Mouse (Mus musculus): ENCODE measurements at regions not wholly inside any gene's neighbourhood (a gene's known extent, or its start where the extent isn't known, plus 50 kb on each side); places are given as distances from the start of the nearest gene placed in this dataset.

DNA sequence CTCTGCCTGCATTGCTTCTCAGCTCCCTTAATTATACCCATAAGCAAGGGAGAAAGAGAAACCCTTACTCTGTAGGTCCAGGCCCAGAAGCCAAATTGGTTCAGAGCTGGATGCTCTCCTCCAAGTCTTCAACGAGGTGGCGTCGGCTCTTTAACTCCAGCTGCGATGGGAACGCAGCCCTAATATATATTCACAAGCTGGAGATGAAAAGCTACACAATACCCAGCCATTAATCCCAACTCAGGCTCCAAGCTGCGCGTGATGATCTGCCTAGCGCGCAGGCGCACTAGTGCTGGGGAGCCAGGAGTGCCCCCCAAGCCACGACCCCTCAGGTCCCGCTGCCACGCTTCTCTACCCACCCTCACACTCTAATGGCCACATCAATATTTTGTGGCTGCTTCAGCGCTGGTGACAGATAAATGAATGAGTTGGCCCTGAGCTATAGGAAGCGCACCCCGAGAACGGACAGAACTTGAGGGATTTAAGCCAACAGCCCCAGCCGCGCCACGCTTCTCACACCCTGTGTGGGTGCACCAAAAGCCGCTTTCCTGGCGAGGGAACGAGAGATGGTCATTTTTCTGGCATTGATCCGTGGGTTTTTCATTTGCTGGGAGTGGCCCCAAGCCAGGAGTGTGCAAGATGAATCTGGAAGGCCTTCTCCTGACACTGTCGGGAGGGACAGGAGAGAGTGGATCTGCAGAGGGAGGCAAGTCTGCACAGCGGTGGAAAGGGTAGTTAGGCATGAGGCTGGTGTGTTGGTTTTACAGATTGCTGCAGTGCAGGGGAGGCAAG, 210.9 kb upstream of the Sdk2 start:
- TF ChIP-seq CTCF (IDR thresholded peaks at IDR 0.05; ENCODE audit: extremely low read depth, insufficient read depth, low read length): no peak
- no peak for TF ChIP-seq POLR2A (IDR thresholded peaks at IDR 0.05; ENCODE audit: extremely low read depth, insufficient read depth, low read length)
- H3K4me3 ChIP-seq (ENCODE audit: insufficient read depth, low read length): no peak overlapping the region
- no peak overlapping the region for H3K27ac ChIP-seq (ENCODE audit: insufficient read depth, low read length)
- H3K4me1 ChIP-seq (ENCODE audit: control insufficient read depth, insufficient read depth, low read length): peaks cover 2% of the 10 kb centered on the region

DNA sequence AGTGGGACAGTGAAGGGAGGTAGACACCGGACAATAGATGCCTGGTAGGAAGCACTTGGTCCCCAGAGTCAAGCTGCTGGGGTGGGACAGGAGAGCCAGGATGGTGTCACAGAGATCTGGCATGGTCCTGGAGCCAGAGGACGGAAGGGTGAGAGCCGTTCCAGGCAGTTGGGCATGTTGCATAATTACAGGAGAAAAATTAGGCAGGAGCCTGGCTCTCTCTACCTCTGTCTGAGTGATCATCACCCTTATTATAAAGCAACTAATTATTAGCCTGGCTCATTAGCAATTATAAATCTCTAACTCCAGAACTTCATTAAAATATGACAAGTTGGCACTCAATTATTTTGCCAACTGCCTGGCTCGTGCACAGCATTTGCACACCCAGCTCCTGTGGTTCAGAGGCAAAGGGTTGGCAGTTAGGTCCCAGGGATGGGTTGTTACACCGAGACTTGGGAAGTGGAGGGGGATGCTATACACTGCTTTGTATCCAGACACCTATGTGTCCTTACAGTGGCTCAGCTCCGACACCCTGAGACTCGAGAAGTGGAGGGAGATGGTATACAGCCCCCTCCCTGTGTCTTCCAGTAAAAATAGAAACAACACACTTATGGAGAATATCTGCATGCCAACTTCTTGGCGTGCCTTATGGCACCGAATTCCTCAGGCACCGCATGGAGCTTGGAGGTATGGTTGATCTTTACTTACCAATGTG, 203.7 kb upstream of the Sdk2 start:
- Histone ChIP-seq H3K4me3 (ENCODE audit: insufficient read depth, low read length) (no peak overlapping the region), H3K27ac (ENCODE audit: insufficient read depth, low read length) (no peak overlapping the region), H3K4me1 (ENCODE audit: control insufficient read depth, insufficient read depth, low read length) (peaks cover 8% of the 10 kb centered on the region)
- no peak for TF ChIP-seq CTCF (IDR thresholded peaks at IDR 0.05; ENCODE audit: extremely low read depth, insufficient read depth, low read length)

DNA sequence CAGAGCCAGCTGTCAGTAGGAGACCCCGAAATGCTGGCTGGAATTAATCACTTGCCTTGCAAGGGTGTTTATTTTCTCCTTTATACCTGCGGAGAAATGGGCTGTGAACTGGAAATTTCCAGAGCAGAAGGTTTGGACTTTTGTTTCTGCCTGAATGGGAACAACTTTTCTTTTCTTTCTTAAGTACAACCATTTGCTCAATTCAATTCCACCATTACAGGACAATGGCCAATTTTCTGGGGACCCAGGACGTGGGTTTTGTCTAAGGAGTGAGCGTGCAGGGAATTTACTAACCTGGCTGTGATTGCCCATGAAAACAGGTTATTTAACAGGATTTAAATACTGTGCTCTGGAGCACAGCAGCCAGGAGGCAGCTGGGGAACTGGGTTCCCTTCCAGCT, 195.1 kb upstream of the Sdk2 start:
- Histone ChIP-seq H3K4me3 (ENCODE audit: insufficient read depth, low read length) (no peak overlapping the region), H3K4me1 (ENCODE audit: control insufficient read depth, insufficient read depth, low read length) (no peaks in the 10 kb centered on the region), H3K27ac (ENCODE audit: insufficient read depth, low read length) (no peak overlapping the region)
- TF ChIP-seq POLR2A (IDR thresholded peaks at IDR 0.05; ENCODE audit: extremely low read depth, insufficient read depth, low read length): no peak
- no peak for TF ChIP-seq CTCF (IDR thresholded peaks at IDR 0.05; ENCODE audit: extremely low read depth, insufficient read depth, low read length)

DNA sequence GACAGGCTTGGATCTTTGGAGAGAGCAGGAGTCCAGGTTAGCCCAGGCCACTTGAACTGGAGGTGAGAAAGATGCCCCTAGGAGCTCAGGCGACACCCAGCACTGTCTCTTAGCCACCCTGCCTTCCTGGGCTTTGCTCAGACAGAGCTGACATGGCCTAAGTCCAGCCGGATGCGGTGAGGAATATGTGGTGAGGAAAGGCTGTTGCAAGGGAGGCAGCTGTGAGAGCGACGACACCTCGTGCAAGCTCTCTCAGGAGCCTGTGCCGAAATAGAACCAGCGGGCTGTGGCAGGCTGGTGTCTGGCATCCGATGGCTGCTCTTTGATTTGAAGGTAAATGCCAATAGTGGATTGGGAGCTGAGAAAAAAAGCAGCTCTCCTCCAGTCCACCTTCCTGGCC, 191.4 kb upstream of the Sdk2 start:
- Histone ChIP-seq H3K27ac (ENCODE audit: insufficient read depth, low read length) (no peak overlapping the region), H3K4me1 (ENCODE audit: control insufficient read depth, insufficient read depth, low read length) (no peaks in the 10 kb centered on the region), H3K4me3 (ENCODE audit: insufficient read depth, low read length) (no peak overlapping the region)
- no peak for TF ChIP-seq CTCF (IDR thresholded peaks at IDR 0.05; ENCODE audit: extremely low read depth, insufficient read depth, low read length)
- no peak for TF ChIP-seq POLR2A (IDR thresholded peaks at IDR 0.05; ENCODE audit: extremely low read depth, insufficient read depth, low read length)

DNA sequence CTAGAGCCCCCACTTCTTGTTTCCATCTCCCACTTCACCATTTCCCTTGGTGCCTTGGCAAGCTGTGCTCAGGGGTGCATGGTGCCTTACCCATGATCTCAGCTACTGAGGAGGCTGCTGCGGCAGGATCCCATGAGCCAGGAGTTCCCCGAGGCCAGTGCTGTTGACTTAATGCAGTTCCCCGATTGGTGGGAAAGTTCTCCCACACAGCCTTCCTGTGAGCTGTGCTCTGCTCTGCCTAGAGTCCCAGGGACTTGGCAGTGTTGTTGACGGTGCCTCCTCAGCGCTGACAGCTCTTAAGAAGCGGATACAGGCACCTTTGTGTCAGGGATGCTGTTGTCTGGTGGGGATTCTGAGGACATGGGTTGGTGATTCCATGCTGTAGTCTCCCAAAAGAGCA, 190.9 kb upstream of the Sdk2 start:
- H3K4me3 ChIP-seq (ENCODE audit: insufficient read depth, low read length): no peak overlapping the region
- TF ChIP-seq CTCF (IDR thresholded peaks at IDR 0.05; ENCODE audit: extremely low read depth, insufficient read depth, low read length) (no peak), POLR2A (IDR thresholded peaks at IDR 0.05; ENCODE audit: extremely low read depth, insufficient read depth, low read length) (no peak)
- no peaks in the 10 kb centered on the region for H3K4me1 ChIP-seq (ENCODE audit: control insufficient read depth, insufficient read depth, low read length)
- no peak overlapping the region for H3K27ac ChIP-seq (ENCODE audit: insufficient read depth, low read length)

DNA sequence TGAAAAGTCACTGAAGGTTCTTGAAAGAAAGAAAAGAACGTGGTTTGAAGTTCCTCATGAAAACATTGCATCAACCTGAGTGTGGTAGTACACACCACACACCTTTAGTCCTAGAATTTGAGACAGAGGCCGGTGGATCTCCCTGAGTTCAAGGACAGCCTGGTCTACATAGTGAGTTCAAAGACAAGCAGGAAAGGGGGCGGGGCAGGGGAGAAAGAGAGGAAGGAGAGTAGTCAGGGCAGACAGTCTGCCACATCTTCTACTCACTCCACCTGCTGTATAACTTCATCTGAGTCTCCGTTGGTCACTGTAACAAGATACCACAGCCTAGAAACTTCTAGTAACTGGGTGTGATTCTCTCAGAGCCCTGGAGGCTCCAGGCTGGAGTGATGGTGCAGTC, 190.2 kb upstream of the Sdk2 start:
- H3K4me3 ChIP-seq (ENCODE audit: insufficient read depth, low read length): no peak overlapping the region
- no peak for TF ChIP-seq CTCF (IDR thresholded peaks at IDR 0.05; ENCODE audit: extremely low read depth, insufficient read depth, low read length)
- no peak for TF ChIP-seq POLR2A (IDR thresholded peaks at IDR 0.05; ENCODE audit: extremely low read depth, insufficient read depth, low read length)

DNA sequence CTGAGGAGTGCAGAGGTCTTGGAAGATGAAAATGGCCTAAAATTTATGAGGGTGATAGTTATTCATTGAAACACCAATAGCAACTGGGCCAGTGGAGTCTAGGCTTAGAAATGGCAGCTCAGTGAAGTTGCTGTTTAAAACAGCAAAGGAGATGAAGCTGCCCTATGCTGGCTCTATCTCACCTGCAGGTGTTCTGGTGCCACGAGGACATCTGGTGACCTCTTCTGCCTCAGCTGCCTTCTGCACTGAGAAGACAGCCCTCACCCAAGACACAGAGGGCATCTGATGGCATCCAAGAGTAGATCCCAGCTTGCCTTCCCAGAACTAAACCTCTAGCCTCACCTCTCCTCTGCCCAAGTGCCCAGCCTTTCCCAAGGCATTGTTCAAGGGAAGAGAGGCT, 187.5 kb upstream of the Sdk2 start:
- Histone ChIP-seq H3K4me1 (ENCODE audit: control insufficient read depth, insufficient read depth, low read length) (no peaks in the 10 kb centered on the region), H3K27ac (ENCODE audit: insufficient read depth, low read length) (no peak overlapping the region), H3K4me3 (ENCODE audit: insufficient read depth, low read length) (no peak overlapping the region)
- TF ChIP-seq POLR2A (IDR thresholded peaks at IDR 0.05; ENCODE audit: extremely low read depth, insufficient read depth, low read length) (no peak), CTCF (IDR thresholded peaks at IDR 0.05; ENCODE audit: extremely low read depth, insufficient read depth, low read length) (no peak)

More for the DNA sequence above, 190.2 kb upstream of the Sdk2 start:
- Histone ChIP-seq H3K4me1 (ENCODE audit: control insufficient read depth, insufficient read depth, low read length) (no peaks in the 10 kb centered on the region), H3K27ac (ENCODE audit: insufficient read depth, low read length) (no peak overlapping the region)

DNA sequence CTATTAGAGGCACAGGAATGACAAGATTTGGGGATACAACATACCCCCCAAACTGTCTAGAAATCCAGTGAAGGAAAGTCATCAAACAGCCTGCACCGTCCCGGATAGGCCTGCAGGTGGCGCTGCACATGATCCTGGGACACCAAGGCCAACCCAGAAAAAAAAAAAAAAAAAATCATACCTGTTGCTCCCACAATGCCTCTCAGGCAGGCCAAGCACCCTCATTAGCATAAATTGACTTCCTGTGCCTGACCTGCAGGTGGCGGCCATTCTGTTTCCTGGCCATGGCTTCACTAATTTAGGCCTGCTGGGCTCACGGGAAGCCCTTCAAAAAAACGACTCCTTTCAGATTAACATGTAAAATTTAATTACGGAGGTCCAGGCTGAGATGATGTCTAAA, 184.8 kb upstream of the Sdk2 start:
- Histone ChIP-seq H3K4me3 (ENCODE audit: insufficient read depth, low read length) (no peak overlapping the region), H3K27ac (ENCODE audit: insufficient read depth, low read length) (no peak overlapping the region), H3K4me1 (ENCODE audit: control insufficient read depth, insufficient read depth, low read length) (no peaks in the 10 kb centered on the region)
- TF ChIP-seq CTCF (IDR thresholded peaks at IDR 0.05; ENCODE audit: extremely low read depth, insufficient read depth, low read length) (peak; percentile 39; the same call in 1 of the 2 replicates), POLR2A (IDR thresholded peaks at IDR 0.05; ENCODE audit: extremely low read depth, insufficient read depth, low read length) (no peak)

DNA sequence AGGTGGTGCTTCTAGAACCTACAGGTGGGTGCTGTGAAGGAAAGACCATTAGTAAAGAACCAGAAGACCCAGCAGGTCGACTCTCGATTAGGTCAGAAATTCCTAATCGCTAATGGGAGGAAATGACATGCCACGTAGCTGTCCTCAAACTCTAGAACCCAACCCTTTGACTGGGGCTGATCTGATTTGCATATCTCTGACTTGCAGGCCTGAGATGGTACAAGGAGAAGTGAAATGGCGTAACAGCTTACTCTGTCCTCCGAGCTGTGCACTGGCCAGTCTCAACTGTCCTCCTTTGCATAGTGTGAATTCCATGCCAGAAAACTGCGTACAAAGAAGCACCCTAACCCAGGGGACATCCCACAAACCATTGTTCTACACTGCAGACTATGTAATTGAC, 182.4 kb upstream of the Sdk2 start:
- no peaks in the 10 kb centered on the region for H3K4me1 ChIP-seq (ENCODE audit: control insufficient read depth, insufficient read depth, low read length)
- no peak overlapping the region for H3K4me3 ChIP-seq (ENCODE audit: insufficient read depth, low read length)
- no peak overlapping the region for H3K27ac ChIP-seq (ENCODE audit: insufficient read depth, low read length)
- TF ChIP-seq CTCF (IDR thresholded peaks at IDR 0.05; ENCODE audit: extremely low read depth, insufficient read depth, low read length): no peak
- TF ChIP-seq POLR2A (IDR thresholded peaks at IDR 0.05; ENCODE audit: extremely low read depth, insufficient read depth, low read length): no peak
